Mouse (Mus musculus): ENCODE results near the gene Gpr21. TPM values are rescaled to one million over a fixed set of nuclear protein-coding genes. Genes with fewer than 3 reads are reported as not detected.

Gene Gpr21
- polyA plus RNA-seq, 1 experiment from 2014 or later: 26.0 TPM

DNA sequence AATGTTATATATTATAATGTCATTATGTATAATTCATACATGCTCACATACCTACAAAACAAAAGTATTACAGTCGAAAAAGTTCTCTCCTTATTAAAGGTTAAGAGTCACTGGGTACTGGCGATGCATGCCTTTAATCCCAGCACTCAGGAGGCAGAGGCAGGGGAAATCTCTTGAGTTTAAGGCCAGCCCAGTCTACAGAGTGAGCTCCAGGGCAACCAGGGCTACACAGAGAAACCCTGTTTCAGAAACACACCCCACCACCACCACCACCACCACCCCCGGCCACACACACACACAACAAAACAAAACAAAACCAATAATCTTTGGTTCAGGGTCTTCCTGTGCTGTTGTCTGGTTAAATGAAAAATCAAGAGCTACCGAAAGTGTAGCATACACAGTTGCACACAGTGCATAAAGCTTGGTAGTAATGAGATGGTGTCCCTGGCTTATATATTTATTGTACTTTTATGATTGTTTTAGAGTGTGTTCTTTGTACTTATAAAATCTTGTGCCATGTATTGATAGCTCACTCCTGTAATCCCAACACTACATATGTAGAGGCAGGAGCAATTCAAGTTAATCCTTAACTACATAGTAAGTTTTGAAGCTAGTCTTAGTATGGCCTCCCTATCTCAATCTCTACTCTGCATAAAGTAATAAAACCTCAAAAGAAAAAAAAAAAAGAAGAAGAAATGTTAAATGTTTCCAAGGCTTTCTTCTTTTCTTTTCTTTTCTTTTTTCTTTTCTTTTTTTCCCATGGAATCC is 4.8 kb upstream of the Gpr21 start:
- DNase-seq (ENCODE audit: low spot score): no peak
- H3K9ac ChIP-seq: no peak overlapping the region
- H3K4me1 ChIP-seq (replicated peaks; ENCODE audit: control insufficient read depth, insufficient read depth, low read length): peaks cover 14% of the 10 kb centered on the region; the same call in 1 of the 2 replicates
- no peak overlapping the region for H3K4me2 ChIP-seq (replicated peaks)
- no peak for ATAC-seq (ENCODE audit: low FRiP score)
- no peak overlapping the region for H3K27ac ChIP-seq
- WGBS: 92% methylated on average over 4 of the region's 4 CpGs
- H3K4me3 ChIP-seq (replicated peaks; ENCODE audit: low read length): no peak overlapping the region
- no peaks in the 10 kb centered on the region for H3K27me3 ChIP-seq (ENCODE audit: control insufficient read depth, insufficient read depth, low read length)
- no peaks in the 10 kb centered on the region for H3K9me3 ChIP-seq (ENCODE audit: control insufficient read depth, low read length)
- peaks cover 56% of the 10 kb centered on the region for H3K36me3 ChIP-seq (replicated peaks; ENCODE audit: control insufficient read depth, insufficient read depth)

GRCm38 (mm10) chr2:37516922-37517462 is 860 bp downstream of the Gpr21 start:
- Histone ChIP-seq H3K9me3 (ENCODE audit: control insufficient read depth, low read length) (no peaks in the 10 kb centered on the region), H3K4me3 (replicated peaks; ENCODE audit: low read length) (peak overlapping the region; percentile 29), H3K4me1 (replicated peaks; ENCODE audit: control insufficient read depth, insufficient read depth, low read length) (peaks cover 34% of the 10 kb centered on the region), H3K36me3 (replicated peaks; ENCODE audit: control insufficient read depth, insufficient read depth) (peaks cover 26% of the 10 kb centered on the region), H3K9ac (peak overlapping the region; percentile 54), H3K27ac (peak overlapping the region; percentile 94), H3K27me3 (ENCODE audit: control insufficient read depth, insufficient read depth, low read length) (no peaks in the 10 kb centered on the region), H3K4me2 (replicated peaks) (peak overlapping the region; percentile 55)
- ATAC-seq (ENCODE audit: low FRiP score) (peak; percentile 82), DNase-seq (ENCODE audit: low spot score) (peak; percentile 58)
- 20% methylated on average over 4 of the region's 4 CpGs for WGBS

GRCm38 (mm10) chr2:37518561-37519285 is 2.6 kb downstream of the Gpr21 start:
- Histone ChIP-seq H3K9me3 (ENCODE audit: control insufficient read depth, low read length) (no peaks in the 10 kb centered on the region), H3K27me3 (ENCODE audit: control insufficient read depth, insufficient read depth, low read length) (no peaks in the 10 kb centered on the region), H3K27ac (peak overlapping the region; percentile 94; the same call in 1 of the 2 replicates), H3K4me1 (replicated peaks; ENCODE audit: control insufficient read depth, insufficient read depth, low read length) (peaks cover 34% of the 10 kb centered on the region), H3K4me2 (replicated peaks) (peak overlapping the region; percentile 55), H3K36me3 (replicated peaks; ENCODE audit: control insufficient read depth, insufficient read depth) (0 out of 2 replicates have a peak, but pooled peaks cover 18% of the 10 kb centered on the region), H3K4me3 (replicated peaks; ENCODE audit: low read length) (peak overlapping the region; percentile 29), H3K9ac (peak overlapping the region; percentile 54)
- no peak for ATAC-seq (ENCODE audit: low FRiP score)
- no peak for DNase-seq (ENCODE audit: low spot score)
- 77% methylated on average over 4 of the region's 4 CpGs for WGBS

DNA sequence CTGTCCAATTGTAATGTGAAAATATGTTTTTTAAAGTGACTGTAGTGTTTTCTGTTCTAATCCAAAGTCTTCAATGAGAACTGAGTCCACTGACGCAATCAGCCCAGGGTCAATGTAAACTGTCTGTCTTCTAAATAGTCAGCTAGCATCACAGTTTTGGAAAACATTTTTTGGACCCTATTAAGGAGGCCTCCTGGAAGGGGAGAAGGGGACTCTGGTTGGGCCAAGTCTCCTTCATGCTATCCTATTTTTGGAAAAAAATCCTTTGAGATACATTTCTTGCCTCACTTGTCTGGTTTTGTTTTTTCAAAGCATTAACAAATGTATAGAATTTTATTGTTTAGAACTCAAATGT is 3.1 kb downstream of the Gpr21 start:
- 93% methylated on average over 1 of the region's 1 CpGs for WGBS
- H3K4me1 ChIP-seq (replicated peaks; ENCODE audit: control insufficient read depth, insufficient read depth, low read length): peaks cover 34% of the 10 kb centered on the region
- H3K36me3 ChIP-seq (replicated peaks; ENCODE audit: control insufficient read depth, insufficient read depth): 0 out of 2 replicates have a peak, but pooled peaks cover 18% of the 10 kb centered on the region
- peak overlapping the region; percentile 29 for H3K4me3 ChIP-seq (replicated peaks; ENCODE audit: low read length)
- no peaks in the 10 kb centered on the region for H3K9me3 ChIP-seq (ENCODE audit: control insufficient read depth, low read length)
- 0 out of 2 replicates have a peak overlapping the region, but pooled peaks have one; percentile 36 for H3K9ac ChIP-seq
- H3K4me2 ChIP-seq (replicated peaks): peak overlapping the region; percentile 55
- H3K27me3 ChIP-seq (ENCODE audit: control insufficient read depth, insufficient read depth, low read length): no peaks in the 10 kb centered on the region
- DNase-seq (ENCODE audit: low spot score) (no peak), ATAC-seq (ENCODE audit: low FRiP score) (no peak)
- H3K27ac ChIP-seq: no peak overlapping the region

- ATAC-seq (ENCODE audit: low FRiP score): no peak
- Histone ChIP-seq H3K27ac (no peak overlapping the region), H3K4me3 (replicated peaks; ENCODE audit: low read length) (no peak overlapping the region), H3K9me3 (ENCODE audit: control insufficient read depth, low read length) (no peaks in the 10 kb centered on the region), H3K36me3 (replicated peaks; ENCODE audit: control insufficient read depth, insufficient read depth) (peaks cover 3% of the 10 kb centered on the region; the same call in 1 of the 2 replicates), H3K4me2 (replicated peaks) (no peak overlapping the region), H3K9ac (no peak overlapping the region), H3K27me3 (ENCODE audit: control insufficient read depth, insufficient read depth, low read length) (no peaks in the 10 kb centered on the region), H3K4me1 (replicated peaks; ENCODE audit: control insufficient read depth, insufficient read depth, low read length) (no peaks in the 10 kb centered on the region)
- DNase-seq (ENCODE audit: low spot score): no peak
Measured at GRCm38 (mm10) chr2:37527587-37527986, 11.5 kb downstream of the Gpr21 start.

GRCm38 (mm10) chr2:37529397-37529796 is 13.3 kb downstream of the Gpr21 start:
- peaks cover 18% of the 10 kb centered on the region for H3K36me3 ChIP-seq (replicated peaks; ENCODE audit: control insufficient read depth, insufficient read depth)
- no peak overlapping the region for H3K27ac ChIP-seq
- H3K4me1 ChIP-seq (replicated peaks; ENCODE audit: control insufficient read depth, insufficient read depth, low read length): no peaks in the 10 kb centered on the region
- H3K4me3 ChIP-seq (replicated peaks; ENCODE audit: low read length): no peak overlapping the region
- H3K9ac ChIP-seq: no peak overlapping the region
- H3K9me3 ChIP-seq (ENCODE audit: control insufficient read depth, low read length): no peaks in the 10 kb centered on the region
- no peak for DNase-seq (ENCODE audit: low spot score)
- 95% methylated on average over 2 of the region's 2 CpGs for WGBS
- H3K27me3 ChIP-seq (ENCODE audit: control insufficient read depth, insufficient read depth, low read length): no peaks in the 10 kb centered on the region
- no peak for ATAC-seq (ENCODE audit: low FRiP score)
- no peak overlapping the region for H3K4me2 ChIP-seq (replicated peaks)

- no peak for DNase-seq (ENCODE audit: low spot score)
- 96% methylated on average over 1 of the region's 1 CpGs for WGBS
- H3K27me3 ChIP-seq (ENCODE audit: control insufficient read depth, insufficient read depth, low read length): no peaks in the 10 kb centered on the region
- peaks cover 32% of the 10 kb centered on the region for H3K36me3 ChIP-seq (replicated peaks; ENCODE audit: control insufficient read depth, insufficient read depth)
- no peak overlapping the region for H3K9ac ChIP-seq
- H3K4me2 ChIP-seq (replicated peaks): no peak overlapping the region
- ATAC-seq (ENCODE audit: low FRiP score): no peak
- H3K27ac ChIP-seq: no peak overlapping the region
- no peak overlapping the region for H3K4me3 ChIP-seq (replicated peaks; ENCODE audit: low read length)
- no peaks in the 10 kb centered on the region for H3K9me3 ChIP-seq (ENCODE audit: control insufficient read depth, low read length)
- no peaks in the 10 kb centered on the region for H3K4me1 ChIP-seq (replicated peaks; ENCODE audit: control insufficient read depth, insufficient read depth, low read length)
Measured at GRCm38 (mm10) chr2:37530766-37531165, 14.6 kb downstream of the Gpr21 start.

DNA sequence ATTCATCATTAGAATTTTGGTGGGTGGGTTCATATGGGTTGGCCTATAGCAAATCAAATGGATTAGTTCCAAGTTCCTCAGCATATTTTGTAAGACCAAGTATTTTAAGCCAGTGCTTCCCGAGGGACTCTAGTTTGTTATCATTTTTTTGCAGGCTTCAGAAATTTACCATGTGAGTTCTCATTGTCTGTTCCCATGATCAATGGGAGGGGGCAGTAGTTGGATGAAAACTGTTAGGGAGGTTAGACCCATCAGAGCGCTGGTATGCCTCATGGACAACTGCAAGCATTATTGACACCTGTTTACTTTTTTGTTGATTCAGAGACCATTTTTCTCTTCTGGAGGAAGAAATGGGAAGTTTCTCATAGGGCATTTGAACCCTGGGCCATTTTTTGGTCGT is 15.5 kb downstream of the Gpr21 start:
- Histone ChIP-seq H3K9me3 (ENCODE audit: control insufficient read depth, low read length) (no peaks in the 10 kb centered on the region), H3K9ac (no peak overlapping the region), H3K27ac (no peak overlapping the region), H3K4me1 (replicated peaks; ENCODE audit: control insufficient read depth, insufficient read depth, low read length) (no peaks in the 10 kb centered on the region), H3K4me2 (replicated peaks) (no peak overlapping the region), H3K27me3 (ENCODE audit: control insufficient read depth, insufficient read depth, low read length) (no peaks in the 10 kb centered on the region), H3K4me3 (replicated peaks; ENCODE audit: low read length) (no peak overlapping the region), H3K36me3 (replicated peaks; ENCODE audit: control insufficient read depth, insufficient read depth) (peaks cover 36% of the 10 kb centered on the region)
- ATAC-seq (ENCODE audit: low FRiP score) (no peak), DNase-seq (ENCODE audit: low spot score) (no peak)
- 87% methylated on average over 3 of the region's 3 CpGs for WGBS

- Histone ChIP-seq H3K36me3 (replicated peaks; ENCODE audit: control insufficient read depth, insufficient read depth) (peaks cover 80% of the 10 kb centered on the region), H3K9me3 (ENCODE audit: control insufficient read depth, low read length) (no peaks in the 10 kb centered on the region)
- WGBS: 89% methylated on average over 1 of the region's 1 CpGs
Measured at GRCm38 (mm10) chr2:37549346-37550012, 33.3 kb downstream of the Gpr21 start.

More at GRCm38 (mm10) chr2:37549346-37550012, 33.3 kb downstream of the Gpr21 start:
- no peak overlapping the region for H3K27ac ChIP-seq
- no peaks in the 10 kb centered on the region for H3K4me1 ChIP-seq (replicated peaks; ENCODE audit: control insufficient read depth, insufficient read depth, low read length)
- ATAC-seq (ENCODE audit: low FRiP score) (no peak), DNase-seq (ENCODE audit: low spot score) (no peak)
- H3K27me3 ChIP-seq (ENCODE audit: control insufficient read depth, insufficient read depth, low read length): no peaks in the 10 kb centered on the region
- no peak overlapping the region for H3K4me2 ChIP-seq (replicated peaks)
- H3K4me3 ChIP-seq (replicated peaks; ENCODE audit: low read length): no peak overlapping the region
- no peak overlapping the region for H3K9ac ChIP-seq
